Mouse (Mus musculus) intestine, embryonic 14.5 days (tissue): Measurements from ENCODE around the gene Marveld2. TPM values are rescaled to one million over a fixed set of nuclear protein-coding genes. Genes with fewer than 3 reads are reported as not detected.

Source experiments
- ATAC-seq: fragments of 200-750 bp; cut with Nextera tagmentation; replicated peaks from 2 replicates; pipeline ENCODE4 v1.8.0; 2017; ENCODE audit warnings: low read depth, moderate number of reproducible peaks, moderate TSS enrichment, moderate library complexity; ENCODE audit not compliant: low FRiP score, low TSS enrichment
- DNase-seq: peaks from one replicate; pipeline ENCODE4 v3.0.0-alpha.2; 2018; ENCODE audit warnings: low spot score
- H3K27ac ChIP-seq: fragments of 300-500 bp; sonication (generic); 2 replicates; pipeline ENCODE4 v1.5.1; 2014; ENCODE audit warnings: low read depth, mild to moderate bottlenecking, control low read depth
- H3K27me3 ChIP-seq: fragments of 300-500 bp; sonication (generic); replicated peaks from 2 replicates; pipeline ENCODE4 v1.6.1; 2014; ENCODE audit warnings: low read length, control low read depth; ENCODE audit not compliant: control insufficient read depth, insufficient read depth
- H3K36me3 ChIP-seq: fragments of 300-500 bp; sonication (generic); 2 replicates; pipeline ENCODE4 v1.6.1; 2014; ENCODE audit warnings: low read length, control low read depth; ENCODE audit not compliant: control insufficient read depth, insufficient read depth
- H3K4me1 ChIP-seq: fragments of 300-500 bp; sonication (generic); replicated peaks from 2 replicates; pipeline ENCODE4 v1.6.1; 2014; ENCODE audit warnings: low read length, control low read depth, mixed read lengths; ENCODE audit not compliant: control insufficient read depth, insufficient read depth
- H3K4me2 ChIP-seq: fragments of 300-500 bp; sonication (generic); 2 replicates; pipeline ENCODE4 v1.6.1; 2014; ENCODE audit warnings: low read length
- H3K4me3 ChIP-seq: fragments of 300-500 bp; sonication (generic); 2 replicates; pipeline ENCODE4 v1.5.1; 2014; ENCODE audit warnings: low read depth, low read length, control low read depth, mixed read lengths
- H3K9ac ChIP-seq: fragments of 300-500 bp; sonication (generic); 2 replicates; pipeline ENCODE4 v1.6.1; 2014; ENCODE audit warnings: mild to moderate bottlenecking, low read length
- H3K9me3 ChIP-seq: fragments of 300-500 bp; sonication (generic); 2 replicates; pipeline ENCODE4 v1.6.1; 2016; ENCODE audit warnings: low read length, control low read depth; ENCODE audit not compliant: control insufficient read depth
- WGBS: fragments of 180-500 bp; shearing (Covaris S2); extraction: QIAGEN DNeasy Blood & Tissue Kit; methylation state at CpG from one replicate; pipeline ENCODE4 v1.1.7; 2014; 5-methylcytosine and 5-hydroxymethylcytosine counted together
- polyA plus RNA-seq: library from polyadenylated mRNA; unstranded; fragments of >200 nt; fragmentation: Nextera tagmentation; extraction: Ambion mirVana; gene quantifications from 2 replicates; pipeline ENCODE4 v1.2.1, GENCODE M21; 2014

The Marveld2 gene
- polyA plus RNA-seq, 1 experiment from 2014 or later = 24.0 TPM

GRCm38 (mm10) chr13:100634106-100634691, 17.4 kb upstream of the Marveld2 start:
- H3K27ac ChIP-seq = no peak overlapping the region
- 93% methylated on average over 3 of the region's 3 CpGs for WGBS
- no peak overlapping the region for H3K4me2 ChIP-seq
- ATAC-seq = no peak
- H3K9ac ChIP-seq = no peak overlapping the region
- DNase-seq = no peak
- peaks cover 80% of the 10 kb centered on the region for H3K36me3 ChIP-seq
- H3K4me1 ChIP-seq = no peaks in the 10 kb centered on the region
- H3K4me3 ChIP-seq = no peak overlapping the region
- H3K27me3 ChIP-seq = no peaks in the 10 kb centered on the region
- H3K9me3 ChIP-seq = no peaks in the 10 kb centered on the region

- H3K4me1 ChIP-seq = no peaks in the 10 kb centered on the region
- DNase-seq (no peak), ATAC-seq (no peak)
- no peak overlapping the region for H3K27ac ChIP-seq
- no peaks in the 10 kb centered on the region; the same call in 1 of the 2 replicates for H3K27me3 ChIP-seq
- H3K9ac ChIP-seq = no peak overlapping the region
- no peak overlapping the region for H3K4me2 ChIP-seq
- H3K4me3 ChIP-seq = no peak overlapping the region
- 78% methylated on average over 4 of the region's 4 CpGs for WGBS
- peaks cover 81% of the 10 kb centered on the region for H3K36me3 ChIP-seq
- H3K9me3 ChIP-seq = no peaks in the 10 kb centered on the region
These were observed 5.5 kb upstream of the Marveld2 start for GRCm38 (mm10) chr13:100622241-100622640.

GRCm38 (mm10) chr13:100617583-100617982, 812 bp upstream of the Marveld2 start:
- WGBS = 83% methylated on average over 13 of the region's 13 CpGs
- DNase-seq (no peak), ATAC-seq (no peak)

GRCm38 (mm10) chr13:100612903-100613302, 3.9 kb downstream of the Marveld2 start:
- H3K4me1 ChIP-seq = peaks cover 3% of the 10 kb centered on the region; the same call in 1 of the 2 replicates
- no peak overlapping the region for H3K4me2 ChIP-seq
- no peaks in the 10 kb centered on the region for H3K9me3 ChIP-seq
- 59% methylated on average over 2 of the region's 2 CpGs for WGBS
- H3K36me3 ChIP-seq = peaks cover 12% of the 10 kb centered on the region
- H3K27me3 ChIP-seq = no peaks in the 10 kb centered on the region; the same call in 1 of the 2 replicates
- H3K4me3 ChIP-seq = no peak overlapping the region
- H3K27ac ChIP-seq = no peak overlapping the region
- DNase-seq = no peak
- no peak overlapping the region for H3K9ac ChIP-seq
- no peak for ATAC-seq

More at GRCm38 (mm10) chr13:100617583-100617982, 812 bp upstream of the Marveld2 start:
- H3K9ac ChIP-seq = no peak overlapping the region
- H3K4me2 ChIP-seq = no peak overlapping the region
- H3K27ac ChIP-seq = no peak overlapping the region
- H3K36me3 ChIP-seq = peaks cover 47% of the 10 kb centered on the region
- H3K9me3 ChIP-seq = no peaks in the 10 kb centered on the region
- H3K4me1 ChIP-seq = peaks cover 3% of the 10 kb centered on the region; the same call in 1 of the 2 replicates
- H3K27me3 ChIP-seq = no peaks in the 10 kb centered on the region; the same call in 1 of the 2 replicates
- H3K4me3 ChIP-seq = no peak overlapping the region

- 93% methylated on average over 10 of the region's 10 CpGs for WGBS
These were observed 4.5 kb downstream of the Marveld2 start for GRCm38 (mm10) chr13:100612251-100612650.

GRCm38 (mm10) chr13:100611266-100611665, 5.5 kb downstream of the Marveld2 start:
- WGBS = 90% methylated on average over 13 of the region's 13 CpGs
- H3K4me3 ChIP-seq = no peak overlapping the region
- ATAC-seq = no peak
- no peak overlapping the region for H3K9ac ChIP-seq
- DNase-seq = no peak
- H3K9me3 ChIP-seq = no peaks in the 10 kb centered on the region
- H3K27me3 ChIP-seq = no peaks in the 10 kb centered on the region
- no peaks in the 10 kb centered on the region for H3K4me1 ChIP-seq
- H3K36me3 ChIP-seq = 0 out of 2 replicates have a peak, but pooled peaks cover 4% of the 10 kb centered on the region
- H3K27ac ChIP-seq = no peak overlapping the region
- no peak overlapping the region for H3K4me2 ChIP-seq

More at GRCm38 (mm10) chr13:100612251-100612650, 4.5 kb downstream of the Marveld2 start:
- peaks cover 3% of the 10 kb centered on the region; the same call in 1 of the 2 replicates for H3K4me1 ChIP-seq
- H3K9ac ChIP-seq = no peak overlapping the region
- H3K27me3 ChIP-seq = no peaks in the 10 kb centered on the region; the same call in 1 of the 2 replicates
- peaks cover 6% of the 10 kb centered on the region for H3K36me3 ChIP-seq
- H3K9me3 ChIP-seq = no peaks in the 10 kb centered on the region
- H3K4me2 ChIP-seq = no peak overlapping the region
- no peak overlapping the region for H3K27ac ChIP-seq
- DNase-seq = no peak
- no peak for ATAC-seq
- H3K4me3 ChIP-seq = no peak overlapping the region

GRCm38 (mm10) chr13:100607756-100608155, 9.0 kb downstream of the Marveld2 start:
- ATAC-seq (no peak), DNase-seq (no peak)
- no peaks in the 10 kb centered on the region for H3K4me1 ChIP-seq
- H3K4me3 ChIP-seq = no peak overlapping the region
- H3K9me3 ChIP-seq = no peaks in the 10 kb centered on the region
- H3K4me2 ChIP-seq = no peak overlapping the region
- no peaks in the 10 kb centered on the region for H3K27me3 ChIP-seq
- H3K9ac ChIP-seq = no peak overlapping the region
- 0 out of 2 replicates have a peak, but pooled peaks cover 4% of the 10 kb centered on the region for H3K36me3 ChIP-seq
- no peak overlapping the region for H3K27ac ChIP-seq
- WGBS = 90% methylated on average over 8 of the region's 8 CpGs

GRCm38 (mm10) chr13:100605845-100606244, 10.9 kb downstream of the Marveld2 start:
- ATAC-seq = no peak
- DNase-seq = no peak
- Histone ChIP-seq H3K27ac (no peak overlapping the region), H3K4me3 (no peak overlapping the region), H3K4me1 (no peaks in the 10 kb centered on the region), H3K27me3 (no peaks in the 10 kb centered on the region), H3K36me3 (0 out of 2 replicates have a peak, but pooled peaks cover 4% of the 10 kb centered on the region), H3K9ac (no peak overlapping the region), H3K9me3 (no peaks in the 10 kb centered on the region), H3K4me2 (no peak overlapping the region)
- WGBS = 66% methylated on average over 1 of the region's 1 CpGs

GRCm38 (mm10) chr13:100603738-100604095, 13.1 kb downstream of the Marveld2 start:
- H3K4me3 ChIP-seq = no peak overlapping the region
- no peak for ATAC-seq

More at GRCm38 (mm10) chr13:100603738-100604095, 13.1 kb downstream of the Marveld2 start:
- H3K9me3 ChIP-seq = no peaks in the 10 kb centered on the region
- no peak for DNase-seq
- 88% methylated on average over 11 of the region's 11 CpGs for WGBS
- H3K27me3 ChIP-seq = no peaks in the 10 kb centered on the region
- no peaks in the 10 kb centered on the region for H3K36me3 ChIP-seq
- no peak overlapping the region for H3K9ac ChIP-seq
- H3K4me2 ChIP-seq = no peak overlapping the region
- no peak overlapping the region for H3K27ac ChIP-seq
- H3K4me1 ChIP-seq = no peaks in the 10 kb centered on the region
